Mouse (Mus musculus): ENCODE measurements around the gene Fip1l1. TPM values are rescaled to one million over a fixed set of nuclear protein-coding genes. Genes with fewer than 3 reads are reported as not detected.

Gene Fip1l1
- 10 to 100 TPM; 56.2 to 61.6 TPM for total RNA-seq (2023)

DNA sequence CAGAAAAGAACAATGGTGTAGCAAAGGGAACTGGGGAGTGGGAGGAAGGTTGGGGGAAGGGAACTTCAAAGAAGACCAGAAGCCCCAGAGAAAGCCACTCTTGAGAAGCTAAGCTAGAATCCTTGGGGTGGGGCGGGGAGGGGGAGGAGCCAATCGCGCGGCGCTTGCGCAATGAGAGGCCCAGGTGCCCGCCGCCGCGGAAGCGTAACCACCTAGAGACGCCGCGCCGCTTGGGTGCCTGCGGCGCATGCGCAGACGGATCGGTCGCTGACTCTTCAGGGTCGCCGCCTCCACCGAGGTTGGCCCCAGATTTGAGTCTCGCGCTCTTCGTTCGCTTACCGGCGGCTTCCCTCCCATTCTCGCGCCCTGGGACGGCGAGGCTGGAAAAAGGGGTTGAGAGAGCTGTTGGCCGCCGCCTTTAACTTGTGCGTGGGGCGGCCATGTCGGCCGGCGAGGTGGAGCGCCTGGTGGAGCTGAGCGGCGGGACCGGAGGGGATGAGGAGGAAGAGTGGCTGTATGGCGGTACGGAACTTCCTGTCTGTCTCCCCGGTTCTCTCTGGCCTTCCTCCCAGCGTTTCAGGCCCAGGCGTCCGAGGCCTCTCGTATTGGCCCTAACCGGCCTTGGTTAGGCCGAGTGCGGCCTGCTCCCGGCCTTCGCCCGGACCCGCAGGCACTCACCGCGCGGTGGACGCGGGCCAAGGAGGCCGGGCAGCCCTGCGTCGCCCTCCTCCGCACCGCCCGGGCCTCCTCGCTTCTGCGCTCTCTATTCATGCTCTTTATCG lies at the start of gene Fip1l1:
Fip1l1 (plus strand) TSS at position 210 of the 782 bp plus-strand sequence.

DNA sequence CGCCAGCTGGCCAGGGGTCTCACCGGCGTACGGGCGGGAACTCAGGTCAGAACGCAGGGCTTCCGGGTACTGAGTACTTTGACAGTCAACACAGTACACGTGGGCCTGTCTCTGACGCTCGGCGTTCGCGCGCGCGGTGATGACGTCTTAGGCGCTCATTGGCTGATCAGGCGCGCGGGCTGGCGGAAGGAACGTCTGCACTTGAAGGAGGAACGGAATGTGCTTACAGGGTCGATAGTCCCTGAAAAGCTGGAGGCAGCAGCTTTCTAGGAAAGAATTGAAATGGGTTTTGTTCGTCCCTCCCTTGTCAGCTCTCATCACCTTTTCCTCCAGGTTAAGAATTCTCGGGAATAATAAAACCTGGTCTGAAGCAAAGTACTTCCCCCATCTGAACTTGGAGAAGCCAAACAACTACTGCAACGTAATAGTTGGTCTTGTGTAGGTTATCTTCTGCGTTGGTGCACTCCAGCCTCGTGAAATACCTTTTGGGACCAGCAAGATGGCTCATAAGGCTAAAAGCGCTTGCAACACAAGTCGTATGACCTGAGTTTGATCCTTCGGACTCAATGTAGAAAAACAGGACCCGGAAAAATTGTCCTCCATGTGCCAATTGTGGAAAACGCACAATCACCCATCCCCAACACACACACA lies 3.5 kb upstream of the Fip1l1 start, which contains the start of gene Scfd2:
Scfd2 (minus strand) TSS at position 130 of the 651 bp plus-strand sequence.

Other genes with a start within 250 kb of the Fip1l1 start
- gene Scfd2, start 3.7 kb upstream of the Fip1l1 start, total RNA-seq (2023) = 10 to 100 TPM; 11.4 to 12.7 TPM
- gene Lnx1, start 167.5 kb downstream of the Fip1l1 start, total RNA-seq (2023) = not detected

All from neutrophil, adult 59 days (primary cell).